Mouse (Mus musculus): ENCODE data around the gene Btbd35f17. TPM values are rescaled to one million over a fixed set of nuclear protein-coding genes. Genes with fewer than 3 reads are reported as not detected.
"Not testable (repeated sequence)": the region's sequence is repeated elsewhere in the genome, so short reads cannot be mapped to it uniquely, and the experiment has no call there.

Btbd35f17 gene
- polyA plus RNA-seq (2016; fragmentation: Nextera tagmentation; extraction: Ambion mirVana): not detected in 2 replicates

DNA sequence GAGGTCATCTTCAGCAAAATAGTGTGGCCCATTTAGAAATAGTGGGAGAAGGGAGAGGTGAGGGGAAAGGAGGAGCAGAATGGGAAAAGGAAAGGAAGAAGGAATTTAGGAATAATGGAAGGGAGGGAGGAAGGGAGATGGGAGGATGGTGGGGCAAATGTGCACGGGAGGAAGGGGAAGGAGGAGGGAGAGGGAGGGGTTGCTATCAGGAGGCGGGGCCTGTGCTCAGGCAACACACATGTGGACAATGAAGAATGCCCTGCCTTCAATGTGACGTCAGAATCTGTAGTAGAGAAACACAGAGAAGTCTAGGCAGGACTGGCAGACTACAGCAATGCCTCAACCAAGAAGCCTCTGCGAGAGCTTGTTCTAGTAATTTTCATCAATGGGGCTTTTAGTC, at the start of gene Btbd35f17:
Gene Btbd35f17 (plus strand): TSS at position 301 of the 400 bp plus-strand sequence.
- not testable (repeated sequence) for H3K4me3 ChIP-seq; ATAC-seq (ENCODE audit: insufficient number of reproducible peaks, insufficient read depth, low FRiP score, low TSS enrichment); H3K9me3 ChIP-seq; H3K9ac ChIP-seq; H3K27me3 ChIP-seq; H3K36me3 ChIP-seq; H3K4me2 ChIP-seq (replicated peaks); H3K4me1 ChIP-seq; H3K27ac ChIP-seq
- 98% methylated on average over 2 of the region's 4 CpGs for WGBS

Other genes starting within 250 kb of the Btbd35f17 start
- not detected in 2 replicates for gene Btbd35f28, start 174.1 kb upstream of the Btbd35f17 start, polyA plus RNA-seq (2016; fragmentation: Nextera tagmentation; extraction: Ambion mirVana)
- gene Btbd35f20, start 79.4 kb upstream of the Btbd35f17 start, polyA plus RNA-seq (2016; fragmentation: Nextera tagmentation; extraction: Ambion mirVana): not detected in 2 replicates

Measured in embryonic facial prominence, embryonic 12.5 days (tissue).